Mouse (Mus musculus) MEL (cell line): ENCODE measurements around the gene Rnf212.

Experiments used
- CTCF ChIP-seq, 3 experiments: IDR thresholded peaks in 2 of 3; conservative IDR thresholded peaks in 1 of 3; 2 replicates each; pipeline ENCODE4 v1.5.1; 2011 to 2012; ENCODE audit warnings: low read length in 3 of 3, low read depth in 2 of 3, mild to moderate bottlenecking in 2 of 3, improper control_type of control experiment in 1 of 3, inconsistent platforms in 1 of 3, mixed read lengths in 1 of 3, moderate library complexity in 1 of 3; ENCODE audit not compliant: control insufficient read depth in 1 of 3, insufficient read depth in 1 of 3, poor library complexity in 1 of 3, severe bottlenecking in 1 of 3
- ETS1 ChIP-seq: IDR thresholded peaks from 2 replicates; pipeline ENCODE4 v1.6.1; 2012; ENCODE audit warnings: low read depth, mild to moderate bottlenecking, inconsistent platforms, low read length, improper control_type of control experiment, moderate library complexity
- MXI1 ChIP-seq: IDR thresholded peaks from 2 replicates; pipeline ENCODE4 v1.6.1; 2011; ENCODE audit warnings: mild to moderate bottlenecking, low read depth, low read length, improper control_type of control experiment
- POLR2AphosphoS2 ChIP-seq: IDR thresholded peaks from 2 replicates; pipeline ENCODE4 v1.6.1; 2011; ENCODE audit warnings: low read length, improper control_type of control experiment
- TAL1 ChIP-seq: IDR thresholded peaks from 2 replicates; pipeline ENCODE4 v1.6.1; 2012; ENCODE audit warnings: mild to moderate bottlenecking, inconsistent platforms, low read length, moderate library complexity, mixed read lengths

DNA sequence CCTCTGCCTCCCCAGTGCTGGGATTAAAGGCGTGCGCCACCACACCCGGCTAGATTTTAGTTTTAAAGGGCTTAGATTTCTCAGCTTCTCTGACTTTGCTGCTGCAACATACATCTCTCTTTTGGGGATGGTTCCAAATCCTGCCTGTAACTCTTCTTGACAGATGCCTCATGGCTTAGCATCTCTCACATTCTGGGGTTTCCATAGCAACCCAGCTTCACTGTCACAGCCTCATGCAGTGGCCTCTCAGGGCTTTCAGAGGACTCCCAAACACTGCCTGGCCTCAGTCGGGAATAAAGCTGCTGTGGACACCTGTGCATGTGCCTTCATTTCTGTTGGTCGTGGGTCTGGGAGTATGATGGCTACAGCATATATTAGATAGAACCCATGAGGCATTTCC lies 85.7 kb downstream of the Rnf212 start:
- no peak for TF ChIP-seq CTCF (IDR thresholded peaks at IDR 0.05 in 2 of 3, conservative IDR thresholded peaks at IDR 0.05 in 1 of 3; ENCODE audit: control insufficient read depth in 1 of 3, insufficient read depth in 1 of 3, low read depth in 2 of 3, low read length in 3 of 3, poor library complexity in 1 of 3, severe bottlenecking in 1 of 3)
- no peak for TF ChIP-seq POLR2AphosphoS2
- no peak for TF ChIP-seq MXI1
- no peak for TF ChIP-seq ETS1
- TF ChIP-seq TAL1: no peak
